Mouse (Mus musculus): ENCODE measurements around the gene Wrap73. TPM values are rescaled to one million over a fixed set of nuclear protein-coding genes. Genes with fewer than 3 reads are reported as not detected.

The Wrap73 gene
- total RNA-seq (2021), result 10 to 100 TPM; 11.6 to 13.3 TPM

DNA sequence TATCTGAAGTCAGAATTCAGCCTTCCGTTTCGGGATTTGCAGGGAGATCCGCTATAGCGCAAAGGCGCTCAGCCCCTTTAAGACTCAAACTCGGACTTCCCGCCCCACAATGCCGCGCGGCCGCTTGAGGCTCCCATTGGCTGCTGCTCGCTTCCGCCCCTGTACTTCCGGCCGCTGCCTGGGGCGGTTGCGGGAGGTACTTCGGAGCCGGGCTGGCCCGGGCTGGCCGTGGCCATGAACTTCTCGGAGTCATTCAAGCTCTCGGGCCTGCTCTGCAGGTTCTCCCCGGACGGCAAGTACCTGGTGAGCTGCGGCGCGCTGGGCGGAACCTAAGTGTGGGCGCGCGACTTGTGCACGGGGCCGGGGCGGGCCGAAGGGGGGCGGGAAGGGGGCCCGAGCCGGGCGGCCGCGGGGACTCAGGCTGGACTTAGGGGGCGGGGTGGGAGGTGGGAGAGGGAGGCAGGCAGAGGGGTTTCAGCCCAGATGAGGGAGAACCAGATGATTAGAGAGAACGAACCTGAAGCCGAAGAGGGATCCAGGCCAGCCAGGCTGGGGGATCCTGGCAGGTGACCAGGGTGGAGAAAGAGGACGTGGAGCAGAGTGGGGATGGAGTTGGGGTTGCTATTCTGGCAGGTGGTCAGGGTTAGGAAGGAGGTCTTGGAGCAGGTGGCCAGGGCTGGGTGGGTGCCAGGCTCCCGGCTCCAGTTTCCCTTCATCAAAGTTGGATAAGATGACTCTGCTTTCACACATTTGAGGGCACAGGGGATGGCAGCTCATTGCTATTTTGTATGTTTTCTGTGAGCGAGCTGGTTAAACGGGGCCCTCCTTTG is at the start of gene Wrap73:
Wrap73 (plus strand) TSS at position 162 of the 830 bp plus-strand sequence.
- DNase-seq, result peak; percentile 92

DNA sequence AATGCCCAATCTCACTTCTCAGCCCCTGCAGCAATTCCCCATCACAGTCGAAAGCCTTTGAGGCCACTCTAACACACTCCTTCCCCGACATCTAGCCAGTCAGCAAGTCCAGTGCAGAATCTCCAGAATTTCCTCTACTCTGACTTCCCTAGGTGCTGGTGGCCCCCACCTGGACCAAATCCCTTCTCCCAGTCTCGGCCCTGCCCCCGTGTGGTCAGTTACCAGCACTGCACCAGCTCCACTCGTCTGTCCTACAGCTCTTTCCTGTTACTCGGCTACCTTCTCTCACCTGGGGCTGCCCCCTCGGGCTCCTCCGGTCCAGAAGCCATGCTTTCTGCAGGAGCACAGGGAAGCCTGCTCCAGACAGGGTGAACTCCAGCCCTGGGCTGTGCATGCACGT is 49.0 kb upstream of the Wrap73 start:
- DNase-seq, result peak; percentile 31

DNA sequence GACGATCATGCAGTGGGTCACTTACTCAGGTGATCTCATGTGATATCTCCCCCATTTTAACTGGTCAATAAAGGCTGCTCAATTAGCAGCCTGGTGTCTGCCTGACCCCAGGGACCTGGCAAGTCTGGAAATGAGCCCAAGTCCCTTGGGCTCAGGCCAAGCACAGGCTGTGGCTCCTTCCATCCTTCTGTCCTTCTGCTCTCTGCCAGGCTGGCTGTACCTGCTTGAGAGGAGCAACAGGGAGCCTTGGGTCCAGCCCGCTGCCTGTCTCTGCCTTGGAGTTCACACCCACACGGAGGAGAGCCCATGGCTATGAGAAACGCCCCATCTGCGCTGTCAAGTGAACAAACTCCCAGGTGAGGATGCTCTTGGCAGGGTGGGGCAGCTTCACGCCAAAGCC is 46.1 kb upstream of the Wrap73 start:
- DNase-seq, result no peak

DNA sequence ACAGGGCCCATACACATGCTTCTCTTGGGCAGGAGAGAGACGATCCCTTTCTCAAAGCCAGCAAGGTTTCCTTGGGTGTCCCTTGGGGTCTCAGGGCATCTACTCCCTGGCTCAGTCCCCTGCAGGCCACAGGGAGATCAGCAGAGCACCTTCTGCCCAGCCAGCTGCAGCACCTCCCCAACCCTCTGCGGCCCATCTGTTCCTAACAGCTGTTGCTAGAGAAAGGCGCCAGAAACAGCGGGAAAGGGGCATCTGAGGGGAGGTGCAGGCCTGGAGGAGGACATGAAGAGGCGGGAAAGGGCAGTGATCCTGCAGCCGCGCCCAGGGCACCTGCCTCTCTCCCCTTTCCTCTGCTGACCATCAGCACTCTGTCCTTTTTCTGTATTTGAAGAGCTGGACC is 42.8 kb upstream of the Wrap73 start:
- DNase-seq, result no peak

DNA sequence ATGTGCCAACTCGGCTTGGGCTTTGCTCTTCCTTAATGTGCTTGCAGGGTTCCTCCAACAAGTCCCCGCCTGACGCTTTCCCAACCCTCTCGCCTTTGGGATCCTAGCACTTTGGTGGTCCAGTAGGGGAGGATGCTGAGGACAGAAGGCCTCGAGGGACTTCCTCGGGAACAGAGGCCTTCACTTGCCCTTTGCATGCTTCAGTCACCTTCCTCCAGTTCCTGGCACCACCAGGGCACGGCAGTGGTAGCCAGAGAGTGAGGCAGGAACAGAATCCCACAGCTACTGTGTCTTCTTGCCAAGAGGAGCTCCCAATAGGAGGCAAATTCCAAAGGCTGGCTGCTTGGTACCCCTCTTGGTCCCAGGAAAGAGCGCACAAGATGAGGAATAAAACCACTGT is 38.8 kb upstream of the Wrap73 start:
- no peak for DNase-seq

GRCm38 (mm10) chr4:154103912-154104311 is 38.3 kb upstream of the Wrap73 start:
- DNase-seq, result no peak

- DNase-seq, result peak; percentile 65
Measured at GRCm38 (mm10) chr4:154105381-154106001, 36.7 kb upstream of the Wrap73 start.

- DNase-seq, result no peak
Measured at GRCm38 (mm10) chr4:154106497-154107061, 35.6 kb upstream of the Wrap73 start.

GRCm38 (mm10) chr4:154109216-154109849 is 32.8 kb upstream of the Wrap73 start:
- DNase-seq, result no peak

- no peak for DNase-seq
Measured at GRCm38 (mm10) chr4:154109850-154110243, 32.3 kb upstream of the Wrap73 start.

GRCm38 (mm10) chr4:154116421-154116820 is 25.8 kb upstream of the Wrap73 start:
- DNase-seq, result no peak

DNA sequence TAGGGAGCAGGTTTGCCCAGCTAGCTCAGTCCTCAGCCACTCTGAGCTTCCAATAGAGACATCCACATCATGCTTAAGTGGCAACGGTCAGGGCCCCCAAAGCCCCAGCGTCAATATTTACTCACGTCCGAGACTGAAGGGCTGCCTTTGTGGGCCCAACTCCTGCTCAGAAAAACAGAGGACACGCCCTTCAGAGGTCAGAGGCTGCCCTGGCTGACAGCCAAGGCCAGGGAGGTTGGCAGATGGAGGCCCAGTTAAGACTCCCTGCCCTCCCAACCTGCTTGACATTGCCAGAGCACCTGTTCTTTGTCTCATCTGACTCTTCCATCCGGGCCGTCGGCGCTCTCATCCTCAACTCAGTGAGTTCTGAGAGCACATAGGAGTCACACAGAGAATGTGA is 23.4 kb upstream of the Wrap73 start:
- DNase-seq, result no peak

GRCm38 (mm10) chr4:154119208-154119607 is 23.0 kb upstream of the Wrap73 start:
- DNase-seq, result no peak

GRCm38 (mm10) chr4:154121800-154122199 is 20.4 kb upstream of the Wrap73 start:
- DNase-seq, result no peak

GRCm38 (mm10) chr4:154122374-154122773 is 19.8 kb upstream of the Wrap73 start:
- DNase-seq, result no peak

- no peak for DNase-seq
Measured at GRCm38 (mm10) chr4:154123553-154123952, 18.6 kb upstream of the Wrap73 start.

DNA sequence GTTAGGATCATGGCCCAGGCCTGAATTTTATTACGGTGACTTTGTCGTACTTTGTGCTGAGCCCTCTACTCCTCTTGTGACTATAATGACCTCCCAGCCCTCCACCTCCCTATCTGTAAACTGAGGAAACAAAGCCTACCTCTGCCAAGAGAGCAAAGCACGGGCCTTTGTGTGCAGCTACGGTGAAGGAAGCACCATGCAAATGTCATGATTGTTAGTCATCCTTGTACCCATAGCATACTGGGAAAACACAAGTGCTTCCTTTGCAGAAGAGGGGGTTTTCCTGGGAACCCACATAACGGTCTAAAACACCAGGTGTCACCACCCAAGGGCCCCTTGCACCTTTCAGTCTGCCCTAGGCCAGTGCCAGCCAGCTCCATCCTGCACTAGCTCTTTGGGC is 17.0 kb upstream of the Wrap73 start:
- no peak for DNase-seq

DNA sequence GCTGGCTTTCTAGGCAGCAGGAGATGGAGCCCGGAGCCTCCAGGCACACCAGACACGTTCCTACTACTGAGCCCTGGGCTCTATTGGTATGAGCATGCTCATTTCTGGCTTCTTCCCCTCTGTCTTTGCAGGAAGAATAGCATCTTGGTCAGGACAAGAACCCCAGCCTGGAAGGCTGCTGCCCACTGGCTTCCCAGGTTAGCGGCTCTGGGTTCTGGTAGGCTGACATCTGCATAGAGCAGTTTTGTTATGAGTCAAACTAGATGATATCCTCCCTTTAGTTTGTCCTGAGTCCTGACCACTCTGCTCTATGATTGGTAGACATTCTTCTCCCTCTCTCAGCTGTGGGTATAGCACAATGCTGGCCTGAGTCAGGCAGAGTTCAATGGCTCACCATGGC is 14.9 kb upstream of the Wrap73 start:
- DNase-seq, result no peak

- DNase-seq, result no peak
Measured at GRCm38 (mm10) chr4:154129950-154130349, 12.2 kb upstream of the Wrap73 start.

GRCm38 (mm10) chr4:154131894-154132293 is 10.3 kb upstream of the Wrap73 start:
- no peak for DNase-seq

DNA sequence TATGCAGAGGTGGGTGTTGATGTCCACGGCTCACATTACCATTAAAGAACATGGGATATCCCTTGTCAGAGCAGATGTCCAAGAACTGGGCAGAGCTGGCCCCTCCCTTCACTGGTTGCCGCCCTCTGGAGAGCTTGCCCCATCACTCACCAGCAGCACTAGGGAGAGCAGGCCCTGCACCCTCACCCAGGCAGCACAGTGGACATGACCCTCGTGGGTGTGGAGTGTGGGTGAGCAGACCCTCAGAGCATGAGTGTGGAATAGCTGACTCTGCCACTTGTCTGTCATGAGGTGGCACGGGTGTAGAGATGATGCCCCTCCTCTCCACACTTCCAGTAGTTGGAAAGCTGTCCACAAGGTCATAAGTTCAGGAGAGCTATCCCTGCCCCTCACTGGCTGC is 7.4 kb upstream of the Wrap73 start:
- DNase-seq, result no peak

GRCm38 (mm10) chr4:154137139-154137538 is 5.0 kb upstream of the Wrap73 start:
- no peak for DNase-seq

DNA sequence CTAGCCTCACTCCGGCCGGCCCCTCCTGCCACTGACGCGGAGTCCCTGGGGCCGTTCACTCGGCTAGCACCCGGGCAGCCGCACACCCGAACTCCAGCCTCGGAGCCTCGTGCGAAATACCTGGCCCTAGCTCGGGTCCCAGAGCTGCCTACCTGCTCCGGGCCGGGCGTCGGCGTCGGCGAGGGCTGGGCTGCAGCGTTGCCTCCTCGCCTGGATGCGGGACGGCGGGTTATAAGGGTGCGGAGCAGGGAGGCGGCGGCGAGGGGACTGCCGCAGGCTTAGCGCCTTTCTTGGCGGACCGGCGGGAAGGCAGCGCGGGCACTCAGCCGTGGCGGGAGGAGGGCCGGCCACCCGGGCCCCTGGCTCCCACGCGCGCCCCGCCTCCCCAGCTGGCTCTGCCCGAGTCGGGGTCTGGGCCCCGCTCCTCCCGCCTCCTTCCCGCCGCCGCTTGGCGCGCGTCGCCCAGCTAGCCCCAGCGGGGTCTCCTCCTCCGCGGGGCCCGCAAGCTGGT is 2.4 kb upstream of the Wrap73 start:
- peak; percentile 26 for DNase-seq

DNA sequence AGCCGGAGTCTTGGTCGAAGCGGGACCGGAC is 2.2 kb upstream of the Wrap73 start, which contains the start of gene Trp73:
Trp73 (minus strand) TSS at position 27 of the 31 bp plus-strand sequence.
- DNase-seq, result no peak
